ENCODE assay signal across 8 mouse cellular contexts in the genomic region with DNA sequence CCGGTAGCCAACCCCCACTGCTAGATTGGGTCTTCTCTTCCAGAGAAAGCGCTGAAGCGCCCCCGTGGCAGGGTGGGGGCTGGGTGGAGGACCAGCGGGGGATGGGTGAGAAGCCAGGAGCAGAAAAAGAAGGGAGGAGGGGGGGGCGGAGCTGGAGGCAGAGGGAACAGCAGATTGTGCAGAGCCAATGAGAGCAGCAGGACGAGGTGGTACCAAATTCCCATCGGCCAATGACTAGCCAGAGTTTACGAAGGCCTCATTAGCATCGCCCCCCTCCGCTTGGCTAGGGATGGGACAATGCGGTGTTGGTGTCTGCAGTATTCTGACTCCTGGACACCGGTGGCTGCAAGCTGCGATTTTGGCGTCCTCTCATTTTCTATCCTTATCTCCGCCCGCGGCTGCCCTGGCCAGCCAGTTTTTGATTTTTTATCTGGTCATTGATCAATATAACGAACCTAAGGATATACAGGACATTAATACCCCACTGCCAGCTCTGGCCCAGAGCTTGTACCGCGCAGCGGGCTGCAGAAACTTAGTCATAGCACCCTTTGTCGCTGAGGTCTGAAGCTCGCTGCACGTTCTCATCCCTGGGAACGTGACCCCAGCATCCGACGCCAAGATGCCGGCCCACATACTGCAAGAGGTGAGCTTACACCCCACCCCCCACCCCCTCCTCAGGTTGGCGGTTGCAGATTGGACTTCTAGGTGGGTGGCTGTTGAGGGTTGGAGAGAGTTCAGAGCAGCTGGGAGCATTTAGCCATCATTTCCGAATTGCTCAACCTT. TPM values are rescaled to one million over a fixed set of nuclear protein-coding genes. Genes with fewer than 3 reads are reported as not detected.
DNase-seq lines count a peak whose midpoint lies in the region; ATAC-seq and TF ChIP-seq lines count a peak whose summit lies in the region.

No protein-coding gene starts in this region.

- H3K4me2 ChIP-seq in heart, embryonic 12.5 days, result peak overlapping the region; percentile 91
- H3K4me2 ChIP-seq in kidney, postnatal 0 days (ENCODE audit: low read length), result peak overlapping the region; percentile 87
- peak overlapping the region; percentile 98 for H3K4me2 ChIP-seq in myocyte (ENCODE audit: low read depth)

- peak overlapping the region; percentile 66 for H3ac ChIP-seq in myocyte (ENCODE audit: control insufficient read depth, insufficient read length)

- H3K27ac ChIP-seq in heart, embryonic 12.5 days (ENCODE audit: poor library complexity, severe bottlenecking), result peak overlapping the region; percentile 98
- peak overlapping the region; percentile 97 for H3K27ac ChIP-seq in kidney, postnatal 0 days
- peak overlapping the region; percentile 33; the same call in 1 of the 2 replicates for H3K27ac ChIP-seq in liver, adult 2 months (replicated peaks; ENCODE audit: insufficient read depth, low read depth, low read length)

- H3K4me3 ChIP-seq in erythroblast, embryonic 14.5 days (replicated peaks), result peak overlapping the region; percentile 83
- H3K4me3 ChIP-seq in heart, embryonic 12.5 days, result peak overlapping the region; percentile 92
- H3K4me3 ChIP-seq in kidney, postnatal 0 days (replicated peaks; ENCODE audit: low read depth, low read length), result peak overlapping the region; percentile 79
- H3K4me3 ChIP-seq in liver, adult 2 months (ENCODE audit: insufficient read depth, low read depth, low read length), result peak overlapping the region; percentile 56
- H3K4me3 ChIP-seq in myocyte, result peak overlapping the region; percentile 100

- TF ChIP-seq POLR2A in liver, adult 2 months (IDR thresholded peaks at IDR 0.05; ENCODE audit: extremely low read depth, insufficient read depth, low read length), result 0 out of 2 replicates have a peak, but pooled peaks have one; percentile 7
- TF ChIP-seq POLR2A in myocyte (IDR thresholded peaks at IDR 0.05; ENCODE audit: insufficient read length, low read depth), result peak; percentile 97

- H3K36me3 ChIP-seq in erythroblast, embryonic 14.5 days (ENCODE audit: control insufficient read depth), result peaks cover 41% of the 10 kb centered on the region
- peaks cover 41% of the 10 kb centered on the region for H3K36me3 ChIP-seq in heart, embryonic 12.5 days
- H3K36me3 ChIP-seq in kidney, postnatal 0 days (ENCODE audit: insufficient read depth, low read length), result peaks cover 16% of the 10 kb centered on the region
- no peaks in the 10 kb centered on the region for H3K36me3 ChIP-seq in liver, adult 2 months (ENCODE audit: control insufficient read depth, insufficient read depth, low read length)
- H3K36me3 ChIP-seq in myocyte (ENCODE audit: control insufficient read depth, insufficient read depth), result peaks cover 42% of the 10 kb centered on the region

- peak; percentile 94 for ATAC-seq in heart, embryonic 12.5 days (ENCODE audit: insufficient number of reproducible peaks, low FRiP score)
- peak; percentile 92 for ATAC-seq in kidney, postnatal 0 days (replicated peaks; ENCODE audit: low FRiP score, low read depth)

- no peaks in the 10 kb centered on the region for H3K79me2 ChIP-seq in liver, adult 2 months (ENCODE audit: control insufficient read depth, insufficient read depth, low read length)
- H3K79me2 ChIP-seq in myocyte (ENCODE audit: control insufficient read depth, insufficient read depth), result peaks cover 51% of the 10 kb centered on the region

- no peaks in the 10 kb centered on the region for H3K27me3 ChIP-seq in erythroblast, embryonic 14.5 days (ENCODE audit: control insufficient read depth)
- H3K27me3 ChIP-seq in heart, embryonic 12.5 days (replicated peaks), result no peaks in the 10 kb centered on the region
- H3K27me3 ChIP-seq in kidney, postnatal 0 days (ENCODE audit: insufficient read depth, low read length), result no peaks in the 10 kb centered on the region
- no peaks in the 10 kb centered on the region; the same call in 1 of the 2 replicates for H3K27me3 ChIP-seq in liver, adult 2 months (ENCODE audit: control insufficient read depth, insufficient read depth, low read length)
- H3K27me3 ChIP-seq in myocyte (ENCODE audit: control insufficient read depth, insufficient read depth, insufficient read length), result no peaks in the 10 kb centered on the region

- under 1% methylated on average over 31 of the region's 31 CpGs for WGBS in heart, embryonic 12.5 days
- WGBS in kidney, postnatal 0 days, result under 1% methylated on average over 30 of the region's 31 CpGs
- WGBS in liver, adult 2 months, result 3% methylated on average over 31 of the region's 31 CpGs

- peaks cover 93% of the 10 kb centered on the region for H3K4me1 ChIP-seq in erythroblast, embryonic 14.5 days (ENCODE audit: control insufficient read depth)
- H3K4me1 ChIP-seq in heart, embryonic 12.5 days (replicated peaks), result peaks cover 66% of the 10 kb centered on the region
- peaks cover 49% of the 10 kb centered on the region for H3K4me1 ChIP-seq in kidney, postnatal 0 days (replicated peaks; ENCODE audit: insufficient read depth, low read length)
- no peaks in the 10 kb centered on the region; the same call in 1 of the 2 replicates for H3K4me1 ChIP-seq in liver, adult 2 months (ENCODE audit: control insufficient read depth, insufficient read depth, low read length)

- DNase-seq in CD4-positive helper T cell, adult 2 months (ENCODE audit: low read depth, low spot score), result peak; percentile 87
- peak; percentile 98 for DNase-seq in brain, embryonic 18.5 days (ENCODE audit: low read depth, low spot score)
- DNase-seq in kidney, postnatal 0 days (ENCODE audit: low spot score), result peak; percentile 99
- peak; percentile 53 for DNase-seq in liver, adult 2 months (ENCODE audit: extremely low read depth, low read depth, low spot score)
- peak; percentile 74 to 80 for DNase-seq in spleen, postnatal 4 days (ENCODE audit: low spot score in 2 of 2)

- no peaks in the 10 kb centered on the region for H3K9me3 ChIP-seq in erythroblast, embryonic 14.5 days (ENCODE audit: control insufficient read depth, low read length)
- H3K9me3 ChIP-seq in heart, embryonic 12.5 days (replicated peaks), result no peaks in the 10 kb centered on the region
- H3K9me3 ChIP-seq in kidney, postnatal 0 days (replicated peaks; ENCODE audit: low read length), result no peaks in the 10 kb centered on the region

- peak overlapping the region; percentile 95 for H3K9ac ChIP-seq in heart, embryonic 12.5 days
- peak overlapping the region; percentile 77 for H3K9ac ChIP-seq in kidney, postnatal 0 days (ENCODE audit: low read depth, low read length)
- H3K9ac ChIP-seq in liver, adult 2 months (ENCODE audit: low read depth, low read length), result peak overlapping the region; percentile 26

- peak; percentile 24; the same call in 1 of the 2 replicates for TF ChIP-seq CTCF in kidney, postnatal 0 days (IDR thresholded peaks at IDR 0.05; ENCODE audit: low read depth)
- 0 out of 2 replicates have a peak, but pooled peaks have one; percentile 9 for TF ChIP-seq CTCF in liver, adult 2 months (IDR thresholded peaks at IDR 0.05; ENCODE audit: low read depth, low read length)

TF ChIP-seq in myocyte, 11 proteins besides CTCF, POLR2A, EP300 and RAD21:
- TF ChIP-seq CEBPB (IDR thresholded peaks at IDR 0.05; ENCODE audit: insufficient read depth, poor library complexity, severe bottlenecking) (no peak), MYOD1 (IDR thresholded peaks at IDR 0.05; ENCODE audit: control insufficient read depth in 1 of 3, insufficient read length in 2 of 3, low read depth in 2 of 3) (peak in 1 of 3 experiments; percentile 8), USF1 (IDR thresholded peaks at IDR 0.05; ENCODE audit: low read depth) (no peak), MAX (IDR thresholded peaks at IDR 0.05; ENCODE audit: low read depth) (no peak), MYOG (IDR thresholded peaks at IDR 0.05; ENCODE audit: control insufficient read depth in 1 of 3, insufficient read depth in 1 of 3, insufficient read length in 2 of 3, low read depth in 2 of 3) (no peak), E2F4 (IDR thresholded peaks at IDR 0.05; ENCODE audit: insufficient read depth) (no peak), REST (IDR thresholded peaks at IDR 0.05; ENCODE audit: insufficient read depth, insufficient read length) (peak; percentile 40), SRF (IDR thresholded peaks at IDR 0.05; ENCODE audit: control insufficient read depth, insufficient read length, low read depth) (peak; percentile 68), TCF3 (IDR thresholded peaks at IDR 0.05; ENCODE audit: insufficient read length, low read depth) (no peak), POLR2AphosphoS2 (IDR thresholded peaks at IDR 0.05; ENCODE audit: insufficient read length, low read depth) (peak; percentile 98), TCF12 (IDR thresholded peaks at IDR 0.05; ENCODE audit: insufficient read depth, poor library complexity, severe bottlenecking) (no peak)

RNA-seq across cellular contexts. Expression of a gene that starts 0.5 kb away (rescaled TPM):
- polyA plus RNA-seq in erythroblast, embryonic 14.5 days (2012), result 0.27 TPM in 2 replicates
- 216 and 231 TPM in 2 replicates for polyA plus RNA-seq in heart, embryonic 12.5 days (2016; fragmentation: Nextera tagmentation; extraction: Ambion mirVana)
- polyA plus RNA-seq in kidney, postnatal 0 days (2015; fragmentation: Nextera tagmentation; extraction: Ambion mirVana), result 78.4 and 81.1 TPM in 2 replicates
- 2.2 and 3.9 TPM in 2 replicates for total RNA-seq in liver, adult 2 months (2014; rRNA removed)
- polyA plus RNA-seq in liver, adult 2 months (2012; rRNA removed), result 2.7 and 2.9 TPM in 2 replicates
- polyA plus RNA-seq in myocyte (2012; fragmentation: generic; extraction: Trizol), result 868 TPM

RNA-seq across cellular contexts. Expression of a gene that starts 38.9 kb away (rescaled TPM):
- not detected in 2 replicates for polyA plus RNA-seq in erythroblast, embryonic 14.5 days (2012)
- 0.29 and 0.42 TPM in 2 replicates for polyA plus RNA-seq in heart, embryonic 12.5 days (2016; fragmentation: Nextera tagmentation; extraction: Ambion mirVana)
- 0.12 and 0.18 TPM in 2 replicates for polyA plus RNA-seq in kidney, postnatal 0 days (2015; fragmentation: Nextera tagmentation; extraction: Ambion mirVana)
- 0.09 TPM in 1 of 2 replicates, not detected in the other for total RNA-seq in liver, adult 2 months (2014; rRNA removed)
- polyA plus RNA-seq in liver, adult 2 months (2012; rRNA removed), result 0.07 TPM in 1 of 2 replicates, not detected in the other
- polyA plus RNA-seq in myocyte (2012; fragmentation: generic; extraction: Trizol), result 0.16 TPM

Comparison
In these comparisons a context has a peak if more than half of its experiments do, and no peak if none do; other contexts are left out.
1. Peak in every context shown above with its lines: DNase-seq, ATAC-seq, H3K4me3 ChIP-seq and H3K27ac ChIP-seq.
2. H3K27ac ChIP-seq: peak in every context shown above with its lines; median percentile 98 in heart, embryonic 12.5 days; 97 in kidney, postnatal 0 days; 33 in liver, adult 2 months.
3. H3K9ac ChIP-seq: peak in every context shown above with its lines; median percentile 95 in heart, embryonic 12.5 days; 77 in kidney, postnatal 0 days; 26 in liver, adult 2 months.
4. RNA of a gene that starts 0.5 kb away (polyA plus RNA-seq): 868 TPM in myocyte (single experiment), 216 to 231 TPM in heart, embryonic 12.5 days and 78.4 to 81.1 TPM in kidney, postnatal 0 days; 2.7 to 2.9 TPM in liver, adult 2 months and 0.27 TPM in erythroblast, embryonic 14.5 days; every median in the first group is over 10 times any median in the second.